Mouse (Mus musculus) 3T3-L1 (cell line): ENCODE data around the gene Tbc1d7.

ENCODE experiments used
- DNase-seq: peaks from one replicate; pipeline ENCODE4 v3.0.0-alpha.2; 2015; ENCODE audit warnings: low read depth, low spot score

Gene Tbc1d7

GRCm38 (mm10) chr13:43193932-43194331, 22.6 kb upstream of the Tbc1d7 start:
- DNase-seq, result no peak

GRCm38 (mm10) chr13:43193266-43193665, 22.0 kb upstream of the Tbc1d7 start:
- DNase-seq, result peak; percentile 82

GRCm38 (mm10) chr13:43191741-43192192, 20.5 kb upstream of the Tbc1d7 start:
- no peak for DNase-seq

GRCm38 (mm10) chr13:43191290-43191689, 20.0 kb upstream of the Tbc1d7 start:
- no peak for DNase-seq

- DNase-seq, result no peak
Observed at GRCm38 (mm10) chr13:43187736-43188135, 16.4 kb upstream of the Tbc1d7 start.

GRCm38 (mm10) chr13:43183248-43184055, 12.2 kb upstream of the Tbc1d7 start:
- DNase-seq, result peak; percentile 61

GRCm38 (mm10) chr13:43182465-43183201, 11.3 kb upstream of the Tbc1d7 start:
- peak; percentile 85 for DNase-seq

DNA sequence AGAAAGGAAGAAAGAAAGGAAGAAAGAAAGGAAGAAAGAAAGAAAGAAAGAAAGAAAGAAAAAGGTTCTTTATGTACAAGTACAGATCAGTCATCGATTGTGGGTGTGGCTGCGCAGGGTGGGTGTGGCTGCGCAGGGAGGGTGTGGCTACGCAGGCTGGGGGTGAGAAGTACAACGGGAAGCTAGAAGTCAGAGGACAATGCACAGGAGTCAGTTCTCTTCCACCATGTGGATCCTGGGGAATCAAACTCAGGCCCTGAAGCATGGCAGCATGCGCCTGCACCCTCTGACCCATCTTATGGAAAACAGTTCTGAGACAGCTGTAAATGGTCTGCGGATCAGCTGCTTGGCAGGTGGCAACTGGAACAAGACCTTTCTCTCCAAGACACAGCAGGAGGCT, 9.8 kb upstream of the Tbc1d7 start:
- DNase-seq, result no peak

DNA sequence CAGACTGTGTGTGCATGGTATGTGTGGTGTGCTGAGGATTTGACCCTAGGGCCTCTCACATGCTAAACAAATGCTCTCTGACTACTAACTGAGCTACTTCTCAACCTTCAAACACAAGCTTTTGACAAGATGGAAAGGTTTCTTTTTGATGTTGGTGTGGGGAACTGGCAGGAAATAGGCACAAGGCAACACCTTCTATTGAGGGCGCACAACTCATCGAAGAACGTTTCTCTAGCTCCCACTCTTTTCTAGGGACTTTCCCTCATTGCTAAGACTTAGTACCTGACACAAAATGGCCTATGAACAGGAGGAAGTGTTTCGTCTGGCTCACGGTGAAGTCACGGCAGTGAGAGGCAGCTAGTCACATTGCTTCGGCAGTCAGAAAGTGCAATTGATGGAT, 6.0 kb upstream of the Tbc1d7 start:
- DNase-seq, result no peak

GRCm38 (mm10) chr13:43176676-43177075, 5.4 kb upstream of the Tbc1d7 start:
- no peak for DNase-seq

GRCm38 (mm10) chr13:43173262-43173661, 2.0 kb upstream of the Tbc1d7 start:
- peak; percentile 91 for DNase-seq

- DNase-seq, result peak; percentile 63
Observed at GRCm38 (mm10) chr13:43172036-43172713, 874 bp upstream of the Tbc1d7 start.

GRCm38 (mm10) chr13:43167721-43168120, 3.6 kb downstream of the Tbc1d7 start:
- no peak for DNase-seq

- no peak for DNase-seq
Observed at GRCm38 (mm10) chr13:43159429-43159828, 11.9 kb downstream of the Tbc1d7 start.

- no peak for DNase-seq
Observed at GRCm38 (mm10) chr13:43158281-43158680, 13.0 kb downstream of the Tbc1d7 start.

DNA sequence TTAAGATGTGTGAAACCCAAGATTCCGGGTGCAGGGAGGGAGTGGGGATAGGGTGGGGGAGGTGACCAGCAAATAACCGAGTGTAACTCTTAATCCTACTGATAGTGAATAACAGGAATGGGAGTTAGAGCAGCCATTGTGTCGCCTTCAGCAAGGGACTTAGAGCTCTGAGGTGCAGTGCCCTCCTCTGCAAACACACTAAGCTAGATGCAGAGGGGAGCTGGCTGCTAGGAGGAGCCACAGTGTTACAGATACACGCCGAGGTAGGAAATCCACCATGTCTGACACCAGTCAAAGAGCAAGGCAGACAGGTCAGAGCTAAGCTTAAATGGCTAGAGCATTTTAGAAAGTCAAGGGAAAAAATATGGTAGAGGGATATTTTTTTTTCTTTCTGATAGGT, 13.9 kb downstream of the Tbc1d7 start:
- DNase-seq, result no peak

DNA sequence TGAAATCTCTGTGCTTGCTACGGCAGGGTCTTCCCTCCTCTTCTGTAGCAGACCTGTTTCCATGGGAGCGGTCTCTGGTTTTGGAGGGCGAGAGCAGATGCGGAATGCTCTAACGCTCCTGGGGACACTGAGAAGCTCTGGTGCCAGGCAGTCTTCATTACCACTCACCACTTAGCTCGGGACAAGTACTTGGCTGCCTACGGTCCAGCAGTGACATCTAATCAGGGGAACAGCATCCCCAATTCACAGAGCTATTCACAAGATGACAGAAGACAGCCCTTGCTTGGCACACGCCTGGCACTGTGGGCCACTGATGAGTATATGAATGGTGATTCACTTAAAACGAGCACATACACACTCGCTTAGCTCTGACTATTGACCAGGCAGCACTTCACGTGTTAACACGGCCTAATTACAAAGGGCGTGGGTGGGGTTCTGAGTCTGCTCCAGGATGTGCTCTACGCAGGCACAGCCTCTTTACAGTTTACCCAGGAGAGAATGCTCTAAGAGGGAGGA, 19.2 kb downstream of the Tbc1d7 start:
- DNase-seq, result no peak

DNA sequence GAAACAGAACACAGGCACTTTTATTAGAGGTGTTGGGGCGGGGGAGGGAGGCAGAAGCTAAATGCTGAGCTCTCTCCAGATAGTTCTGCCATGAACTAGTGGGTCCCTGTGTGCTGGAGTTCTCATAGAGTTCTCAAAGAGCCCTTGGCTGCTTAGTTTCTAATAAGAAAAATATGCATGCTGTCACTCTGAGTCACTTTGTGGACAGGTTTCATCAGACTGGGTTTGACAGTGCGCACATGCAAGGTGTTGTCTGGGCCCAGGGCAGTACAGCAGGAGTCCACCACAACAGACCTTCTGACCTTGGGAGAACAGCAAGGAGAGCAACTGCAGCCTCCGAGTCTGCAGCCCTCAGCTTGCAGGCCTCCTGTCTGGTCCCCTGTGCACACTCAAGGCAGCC, 21.6 kb downstream of the Tbc1d7 start:
- peak; percentile 77 for DNase-seq

GRCm38 (mm10) chr13:43148692-43149091, 22.6 kb downstream of the Tbc1d7 start:
- DNase-seq, result peak; percentile 80

DNA sequence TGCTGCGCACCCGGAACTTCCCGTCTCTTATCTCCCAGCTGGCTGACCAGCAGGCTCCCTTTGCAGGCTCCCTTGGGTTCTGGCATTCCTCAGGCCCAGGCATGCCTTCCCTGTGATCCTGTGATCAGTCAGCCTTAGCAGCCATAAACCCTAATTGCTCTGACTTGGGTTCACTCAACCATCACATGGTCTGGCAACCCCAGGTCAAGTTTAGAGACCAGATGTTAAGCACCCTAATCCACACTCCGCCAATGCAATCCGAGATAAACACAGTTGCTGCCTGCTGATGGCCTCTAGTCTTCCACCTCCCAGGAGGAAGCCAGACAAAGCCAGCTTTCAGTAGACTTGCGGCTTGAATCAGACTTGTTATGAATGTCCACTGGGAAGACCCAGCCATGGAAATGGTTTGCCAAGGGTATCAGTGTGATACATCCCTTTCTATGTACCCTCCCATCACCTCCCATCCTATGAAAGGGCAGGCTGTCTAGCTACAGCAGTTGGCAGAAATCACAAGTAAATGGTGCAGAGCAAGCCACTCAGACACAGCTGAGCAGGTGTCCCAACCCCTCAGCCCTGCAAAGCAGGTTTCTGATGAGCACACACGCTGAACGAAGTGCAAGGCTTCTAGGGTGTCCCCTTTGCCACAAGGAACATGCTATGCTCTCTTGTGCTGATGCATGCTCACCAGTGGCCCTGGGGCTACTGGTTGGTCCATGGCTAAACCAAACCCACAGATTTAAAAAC, 24.6 kb downstream of the Tbc1d7 start:
- DNase-seq, result no peak

DNA sequence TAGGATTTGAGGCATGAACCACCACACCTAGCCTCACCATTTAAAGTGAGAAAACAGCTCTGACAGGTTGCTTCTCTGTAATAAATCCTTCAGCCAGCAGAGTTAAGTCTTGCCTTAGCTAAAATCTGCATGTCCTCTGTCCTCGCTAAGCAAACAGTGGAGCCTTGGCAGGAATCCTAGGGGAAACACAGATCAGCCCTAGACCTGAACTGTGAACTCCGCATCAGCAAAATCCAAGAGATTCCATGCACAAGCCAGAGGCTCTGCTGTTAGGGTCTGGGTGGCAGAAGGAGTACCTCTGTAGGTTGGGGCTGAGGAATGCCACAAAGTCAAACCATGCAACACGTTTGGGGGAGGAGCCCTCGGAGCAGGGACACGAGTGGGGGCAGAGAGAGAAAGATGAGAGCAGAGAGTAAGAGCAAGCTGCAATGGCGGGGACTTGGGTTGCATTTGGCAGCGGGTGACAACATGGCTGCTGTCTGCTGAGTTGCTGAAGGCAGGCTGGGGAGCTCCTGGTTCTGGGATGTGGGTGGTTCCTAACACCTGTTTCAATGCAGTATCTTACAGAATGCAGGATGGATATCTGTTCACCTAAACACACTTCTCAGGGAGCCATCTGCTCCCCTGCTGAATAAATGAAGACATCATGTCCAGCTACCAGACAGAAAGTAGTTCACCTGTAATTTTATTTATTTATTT, 26.4 kb downstream of the Tbc1d7 start:
- DNase-seq, result no peak
